Mouse (Mus musculus): Measurements from ENCODE around the gene Zfp882.

DNA sequence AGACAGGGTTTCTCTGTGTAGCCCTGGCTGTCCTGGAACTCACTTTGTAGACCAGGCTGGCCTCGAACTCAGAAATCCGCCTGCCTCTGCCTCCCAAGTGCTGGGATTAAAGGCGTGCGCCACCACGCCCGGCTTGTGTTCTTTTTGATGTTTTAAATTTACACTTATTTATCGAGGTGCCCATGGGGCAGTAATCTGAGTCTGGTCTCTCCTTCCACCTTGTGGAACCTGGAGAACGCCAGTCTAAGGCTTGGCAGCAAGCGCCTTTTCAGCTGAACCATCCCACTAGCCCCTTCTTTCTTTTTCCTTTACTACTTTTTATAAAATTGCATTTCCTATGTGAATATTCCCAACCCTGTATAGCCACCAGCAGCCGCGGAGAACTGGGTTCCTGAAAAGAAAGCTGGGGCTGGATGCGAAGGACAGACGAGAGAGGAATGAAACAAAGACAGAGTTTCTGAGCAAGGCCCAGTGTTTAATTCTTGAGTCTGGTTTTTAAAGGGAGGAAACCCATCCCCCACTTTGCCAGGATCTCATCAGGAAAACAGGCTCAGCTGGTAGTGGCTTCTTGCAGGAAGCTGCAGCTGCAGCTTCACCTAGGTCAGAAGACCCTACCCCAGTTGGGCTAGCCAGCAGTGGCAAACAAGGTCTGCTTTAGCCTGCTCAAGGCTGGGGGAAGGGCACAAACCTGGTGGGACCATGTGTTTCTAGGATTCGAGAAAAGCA, 43.2 kb downstream of the Zfp882 start:
- TF ChIP-seq MAX (IDR thresholded peaks at IDR 0.05; ENCODE audit: low read depth) (no peak), POLR2A (IDR thresholded peaks at IDR 0.05; ENCODE audit: insufficient read length, low read depth) (no peak), REST (IDR thresholded peaks at IDR 0.05; ENCODE audit: insufficient read depth, insufficient read length) (no peak), POLR2AphosphoS2 (IDR thresholded peaks at IDR 0.05; ENCODE audit: insufficient read length, low read depth) (no peak), USF1 (IDR thresholded peaks at IDR 0.05; ENCODE audit: low read depth) (no peak), E2F4 (IDR thresholded peaks at IDR 0.05; ENCODE audit: insufficient read depth) (no peak), MYOD1 (IDR thresholded peaks at IDR 0.05; ENCODE audit: control insufficient read depth in 1 of 3, insufficient read length in 2 of 3, low read depth in 2 of 3) (no peak), MYOG (IDR thresholded peaks at IDR 0.05; ENCODE audit: control insufficient read depth in 1 of 3, insufficient read depth in 1 of 3, insufficient read length in 2 of 3, low read depth in 2 of 3) (no peak), TCF3 (IDR thresholded peaks at IDR 0.05; ENCODE audit: insufficient read length, low read depth) (no peak)
